Mouse (Mus musculus): ENCODE data around the gene Kirrel. TPM values are rescaled to one million over a fixed set of nuclear protein-coding genes. Genes with fewer than 3 reads are reported as not detected.

Kirrel gene
- 11.3 TPM for polyA plus RNA-seq (2015; fragmentation: Illumina TruSeq; extraction: RNeasy Lipid Tissue Mini Kit (QIAGEN cat#74804); ENCODE audit: insufficient read depth, low replicate concordance)

GRCm38 (mm10) chr3:87174096-87174768, at the start of gene Kirrel:
Kirrel (minus strand) TSS chr3:87174747.

Other genes starting within 250 kb of the Kirrel start
- gene Cd1d1, start 175.3 kb downstream of the Kirrel start, polyA plus RNA-seq (2015; fragmentation: Illumina TruSeq; extraction: RNeasy Lipid Tissue Mini Kit (QIAGEN cat#74804); ENCODE audit: insufficient read depth, low replicate concordance) = 174 TPM
- 0.15 TPM for gene Fcrls, start 89.0 kb upstream of the Kirrel start, polyA plus RNA-seq (2015; fragmentation: Illumina TruSeq; extraction: RNeasy Lipid Tissue Mini Kit (QIAGEN cat#74804); ENCODE audit: insufficient read depth, low replicate concordance)
- 61.8 TPM for gene Cd5l, start 183.1 kb upstream of the Kirrel start, polyA plus RNA-seq (2015; fragmentation: Illumina TruSeq; extraction: RNeasy Lipid Tissue Mini Kit (QIAGEN cat#74804); ENCODE audit: insufficient read depth, low replicate concordance)
- 209 TPM for gene Fcrl1, start 201.6 kb upstream of the Kirrel start, polyA plus RNA-seq (2015; fragmentation: Illumina TruSeq; extraction: RNeasy Lipid Tissue Mini Kit (QIAGEN cat#74804); ENCODE audit: insufficient read depth, low replicate concordance)